8 mouse cellular contexts compared by ENCODE assay signal in genomic region chr11:77077792-77078191, GRCm38 (mm10). TPM values are rescaled to one million over a fixed set of nuclear protein-coding genes. Genes with fewer than 3 reads are reported as not detected.
DNase-seq lines count a peak whose midpoint lies in the region; ATAC-seq lines count a peak whose summit lies in the region.

No protein-coding gene starts in this region.

- H3K4me2 ChIP-seq in embryonic facial prominence, embryonic 15.5 days (replicated peaks), result peak overlapping the region; percentile 79
- peak overlapping the region; percentile 62 for H3K4me2 ChIP-seq in intestine, embryonic 16.5 days (ENCODE audit: low read depth, low read length)
- peak overlapping the region; percentile 53 for H3K4me2 ChIP-seq in midbrain, embryonic 11.5 days

- peak overlapping the region; percentile 75 for H3K9ac ChIP-seq in embryonic facial prominence, embryonic 15.5 days
- H3K9ac ChIP-seq in intestine, embryonic 16.5 days (ENCODE audit: low read depth, low read length), result peak overlapping the region; percentile 86
- H3K9ac ChIP-seq in midbrain, embryonic 11.5 days (ENCODE audit: low read length), result peak overlapping the region; percentile 73

- H3K27ac ChIP-seq in embryonic facial prominence, embryonic 15.5 days (replicated peaks), result peak overlapping the region; percentile 93
- peak overlapping the region; percentile 67 for H3K27ac ChIP-seq in intestine, embryonic 16.5 days (ENCODE audit: low read length)
- H3K27ac ChIP-seq in midbrain, embryonic 11.5 days (ENCODE audit: low read depth, low read length), result peak overlapping the region; percentile 28; the same call in 1 of the 2 replicates

- peaks cover 8% of the 10 kb centered on the region; the same call in 1 of the 2 replicates for H3K27me3 ChIP-seq in embryonic facial prominence, embryonic 15.5 days
- no peaks in the 10 kb centered on the region; the same call in 1 of the 2 replicates for H3K27me3 ChIP-seq in intestine, embryonic 16.5 days (replicated peaks; ENCODE audit: control insufficient read depth, insufficient read depth, low read length)
- H3K27me3 ChIP-seq in midbrain, embryonic 11.5 days (ENCODE audit: control insufficient read depth, insufficient read depth, low read length), result no peaks in the 10 kb centered on the region; the same call in 1 of the 2 replicates

- WGBS in embryonic facial prominence, embryonic 15.5 days, result 2% methylated on average over 16 of the region's 16 CpGs
- WGBS in intestine, embryonic 16.5 days, result 3% methylated on average over 16 of the region's 16 CpGs
- 3% methylated on average over 16 of the region's 16 CpGs for WGBS in midbrain, embryonic 11.5 days

- no peaks in the 10 kb centered on the region for H3K9me3 ChIP-seq in embryonic facial prominence, embryonic 15.5 days (replicated peaks)
- H3K9me3 ChIP-seq in intestine, embryonic 16.5 days (ENCODE audit: control insufficient read depth, low read length), result no peaks in the 10 kb centered on the region
- no peaks in the 10 kb centered on the region for H3K9me3 ChIP-seq in midbrain, embryonic 11.5 days (ENCODE audit: control insufficient read depth, low read length)

- H3K4me3 ChIP-seq in embryonic facial prominence, embryonic 15.5 days (replicated peaks), result peak overlapping the region; percentile 80
- peak overlapping the region; percentile 85 for H3K4me3 ChIP-seq in intestine, embryonic 16.5 days (ENCODE audit: low read length)
- H3K4me3 ChIP-seq in midbrain, embryonic 11.5 days (ENCODE audit: low read depth, low read length), result peak overlapping the region; percentile 64

- peak; percentile 22 to 35 for DNase-seq in cerebellum, adult 18-20 months
- DNase-seq in right cerebral cortex, postnatal 4 days, result peak; percentile 12
- no peak for DNase-seq in right cerebral cortex, postnatal 10 days (ENCODE audit: low spot score in 2 of 2)
- no peak for DNase-seq in midbrain, embryonic 11.5 days (ENCODE audit: low spot score, missing footprints)
- DNase-seq in yolk sac, embryonic 10.5 days (ENCODE audit: low spot score), result peak; percentile 34

- peaks cover 31% of the 10 kb centered on the region for H3K36me3 ChIP-seq in embryonic facial prominence, embryonic 15.5 days
- no peaks in the 10 kb centered on the region for H3K36me3 ChIP-seq in intestine, embryonic 16.5 days (ENCODE audit: control insufficient read depth, insufficient read depth, low read length)
- H3K36me3 ChIP-seq in midbrain, embryonic 11.5 days (ENCODE audit: control insufficient read depth, insufficient read depth, low read length), result no peaks in the 10 kb centered on the region; the same call in 1 of the 2 replicates

- H3K4me1 ChIP-seq in embryonic facial prominence, embryonic 15.5 days, result peaks cover 7% of the 10 kb centered on the region
- H3K4me1 ChIP-seq in intestine, embryonic 16.5 days (ENCODE audit: control insufficient read depth, insufficient read depth, low read length), result no peaks in the 10 kb centered on the region
- peaks cover 2% of the 10 kb centered on the region; the same call in 1 of the 2 replicates for H3K4me1 ChIP-seq in midbrain, embryonic 11.5 days (ENCODE audit: control insufficient read depth, insufficient read depth, low read length)

- no peak for ATAC-seq in cerebellum, adult (ENCODE audit: insufficient number of reproducible peaks, low FRiP score, low TSS enrichment)
- ATAC-seq in embryonic facial prominence, embryonic 15.5 days (ENCODE audit: insufficient number of reproducible peaks, low FRiP score, low TSS enrichment, low read depth), result no peak
- peak; percentile 65 for ATAC-seq in intestine, embryonic 16.5 days
- ATAC-seq in midbrain, embryonic 11.5 days (ENCODE audit: low FRiP score), result peak; percentile 63; the same call in 1 of the 2 replicates

RNA-seq across cellular contexts. Expression of gene Nsrp1, which starts 0.4 kb away (rescaled TPM):
- polyA plus RNA-seq in embryonic facial prominence, embryonic 15.5 days (2015; fragmentation: Nextera tagmentation; extraction: Ambion mirVana), result 78.2 and 81.2 TPM in 2 replicates
- polyA plus RNA-seq in intestine, embryonic 16.5 days (2015; fragmentation: Nextera tagmentation; extraction: Ambion mirVana), result 43.0 and 50.4 TPM in 2 replicates
- polyA plus RNA-seq in midbrain, embryonic 11.5 days (2014; fragmentation: Nextera tagmentation; extraction: Ambion mirVana), result 56.2 and 58.2 TPM in 2 replicates

Comparison
In these comparisons a context has a peak if more than half of its experiments do, and no peak if none do; other contexts are left out.
1. DNase-seq: peak in cerebellum, adult 18-20 months (2 of 2), right cerebral cortex, postnatal 4 days (single experiment) and yolk sac, embryonic 10.5 days (single experiment); none in right cerebral cortex, postnatal 10 days (0 of 2) and midbrain, embryonic 11.5 days (single experiment).
2. ATAC-seq: peak in intestine, embryonic 16.5 days (single experiment) and midbrain, embryonic 11.5 days (single experiment); none in cerebellum, adult (single experiment) and embryonic facial prominence, embryonic 15.5 days (single experiment).
3. H3K27ac ChIP-seq: peak in every context shown above with its lines; median percentile 93 in embryonic facial prominence, embryonic 15.5 days; 67 in intestine, embryonic 16.5 days; 28 in midbrain, embryonic 11.5 days.
4. Peak in every context shown above with its lines, with median percentiles within 50 percentile points of each other: H3K4me2 ChIP-seq, H3K4me3 ChIP-seq and H3K9ac ChIP-seq.